Mouse (Mus musculus) neutrophil, adult 59 days (primary cell): ENCODE data around the gene Hp1bp3. TPM values are rescaled to one million over a fixed set of nuclear protein-coding genes. Genes with fewer than 3 reads are reported as not detected.

ENCODE experiments used
- total RNA-seq, 2 experiments: library from RNA; stranded (reverse); gene quantifications; 1 replicate in 1 of 2; 2 replicates in 1 of 2; pipeline ENCODE4 v1.2.4; 2023

The Hp1bp3 gene
- 100 to 1,000 TPM; 113 to 126 TPM for total RNA-seq

GRCm38 (mm10) chr4:138216200-138216890 lies at the start of gene Hp1bp3:
Hp1bp3 (plus strand) TSS chr4:138216296.

DNA sequence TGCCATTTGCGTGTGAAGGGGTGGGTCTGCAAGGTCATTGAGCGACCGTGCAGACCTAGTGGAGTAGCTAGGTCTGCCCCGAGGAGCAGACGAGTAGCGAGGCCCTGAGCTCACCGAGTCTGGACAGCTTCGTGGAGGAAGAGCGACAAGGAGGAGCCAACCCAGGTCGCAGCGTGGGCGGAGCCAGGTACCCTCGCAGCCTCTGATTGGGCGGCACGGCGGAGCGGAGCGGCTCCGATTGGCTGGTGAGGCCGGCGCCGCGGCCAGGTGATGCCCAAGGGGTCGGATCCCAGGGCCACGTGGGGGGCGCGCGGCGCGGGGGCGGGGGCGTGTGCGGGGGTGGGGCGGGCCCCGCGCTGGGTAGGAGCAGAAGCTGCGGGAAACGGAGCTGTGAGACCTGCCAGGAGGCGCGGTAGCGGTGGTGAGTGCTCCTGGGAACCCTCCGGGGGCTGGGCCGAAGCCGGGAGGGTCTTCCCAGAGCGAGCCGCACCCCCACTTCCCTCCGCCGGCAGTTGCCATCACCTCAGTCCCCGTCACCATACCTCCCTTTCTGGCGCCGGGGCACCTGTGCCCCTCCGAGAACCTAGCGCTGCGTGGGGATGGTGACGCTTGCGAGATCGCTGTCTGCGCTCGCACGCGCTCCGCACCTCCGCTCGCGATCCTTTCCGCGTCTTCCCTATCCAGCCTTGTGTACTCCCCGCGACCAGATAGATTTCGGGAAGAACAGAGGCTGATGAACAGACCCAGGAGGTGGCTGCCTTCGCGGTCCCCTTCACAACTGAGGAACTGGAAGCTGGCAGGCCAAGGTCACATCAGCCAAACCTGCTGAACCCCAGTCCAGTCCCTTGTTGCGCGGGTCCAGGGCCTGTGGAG lies 34.2 kb downstream of the Hp1bp3 start, which contains the start of the genes Sh2d5 and Kif17:
TSS of gene Sh2d5 (plus strand) at position 316 of the 873 bp plus-strand sequence.
TSS of gene Kif17 (plus strand) at position 348 of the 873 bp plus-strand sequence.

Other genes with a start within 250 kb of the Hp1bp3 start
- gene Eif4g3, start 223.3 kb upstream of the Hp1bp3 start, total RNA-seq, result 100 to 1,000 TPM; 131 to 139 TPM
- gene Sh2d5, start 34.1 kb downstream of the Hp1bp3 start, total RNA-seq, result 1 to 10 TPM; 3.2 to 4.4 TPM
- gene Kif17, start 34.1 kb downstream of the Hp1bp3 start, total RNA-seq, result 1 to 10 TPM; 1.7 to 1.9 TPM
- gene Ddost, start 88.4 kb downstream of the Hp1bp3 start, total RNA-seq, result 10 to 100 TPM; 71.7 to 81.7 TPM
- 10 to 100 TPM; 37.8 to 41.2 TPM for gene Pink1, start 110.0 kb downstream of the Hp1bp3 start, total RNA-seq
- not detected for gene Cda, start 151.7 kb downstream of the Hp1bp3 start, total RNA-seq
- gene Fam43b, start 180.2 kb downstream of the Hp1bp3 start, total RNA-seq, result not detected
- gene Mul1, start 218.4 kb downstream of the Hp1bp3 start, total RNA-seq, result 10 to 100 TPM; 21.8 to 24.9 TPM
- under 1 TPM; 0.20 to 0.22 TPM for gene Camk2n1, start 238.0 kb downstream of the Hp1bp3 start, total RNA-seq